Mouse (Mus musculus): ENCODE results near the gene Nfatc3.

DNA sequence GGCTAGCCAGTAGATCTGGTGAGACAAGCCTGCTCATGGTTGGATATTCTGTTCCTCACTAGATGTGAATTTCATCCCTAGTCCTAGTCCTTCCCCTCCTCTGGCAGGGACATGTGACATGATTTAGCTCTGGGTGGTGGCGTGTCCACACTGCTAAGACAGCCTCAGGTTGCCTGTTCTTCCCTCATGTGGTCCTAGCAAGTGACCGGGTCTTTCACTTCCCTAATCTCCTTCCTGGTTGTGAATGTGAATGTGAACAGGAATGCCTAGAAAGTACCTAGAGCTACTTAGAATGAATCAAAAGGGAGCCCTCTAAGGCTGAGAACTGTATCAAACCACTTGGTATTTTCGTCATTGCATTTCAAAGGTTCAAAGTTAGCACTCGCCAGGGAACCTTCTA, 19.0 kb upstream of the Nfatc3 start:
- TF ChIP-seq CTCF (IDR thresholded peaks at IDR 0.05; ENCODE audit: low read depth) = no peak
- TF ChIP-seq EP300 (optimal IDR thresholded peaks at IDR 0.05) = no peak

All from stomach, postnatal 0 days (tissue).